Mouse (Mus musculus): ENCODE data around the gene Cmc1. TPM values are rescaled to one million over a fixed set of nuclear protein-coding genes. Genes with fewer than 3 reads are reported as not detected.

Cmc1 gene
- polyA plus RNA-seq, 1 experiment from 2014 or later: 51.9 TPM

Other genes starting within 250 kb of the Cmc1 start
- gene Azi2, start 109.7 kb downstream of the Cmc1 start, polyA plus RNA-seq (2015; fragmentation: Nextera tagmentation; extraction: Ambion mirVana): 73.7 and 75.2 TPM in 2 replicates

Data from forebrain, embryonic 13.5 days (tissue).